8 mouse cellular contexts compared by ENCODE assay signal in genomic region chr8:64204167-64204566, GRCm38 (mm10). TPM values are rescaled to one million over a fixed set of nuclear protein-coding genes. Genes with fewer than 3 reads are reported as not detected.
DNase-seq lines count a peak whose midpoint lies in the region; ATAC-seq and TF ChIP-seq lines count a peak whose summit lies in the region.

No protein-coding gene starts in this region.

- H3K4me2 ChIP-seq in hindbrain, postnatal 0 days (ENCODE audit: low read depth, low read length) = peak overlapping the region; percentile 99
- H3K4me2 ChIP-seq in limb, embryonic 12.5 days = peak overlapping the region; percentile 96
- peak overlapping the region; percentile 84 for H3K4me2 ChIP-seq in midbrain, embryonic 15.5 days

- WGBS in embryonic facial prominence, embryonic 10.5 days = 1% methylated on average over 19 of the region's 19 CpGs
- WGBS in hindbrain, postnatal 0 days = 1% methylated on average over 19 of the region's 19 CpGs
- 2% methylated on average over 19 of the region's 19 CpGs for WGBS in limb, embryonic 12.5 days
- under 1% methylated on average over 19 of the region's 19 CpGs for WGBS in midbrain, embryonic 15.5 days

- H3K4me3 ChIP-seq in embryonic facial prominence, embryonic 10.5 days = peak overlapping the region; percentile 77
- H3K4me3 ChIP-seq in hindbrain, postnatal 0 days (ENCODE audit: low read length) = peak overlapping the region; percentile 72
- H3K4me3 ChIP-seq in limb, embryonic 12.5 days (replicated peaks) = peak overlapping the region; percentile 63
- H3K4me3 ChIP-seq in midbrain, embryonic 15.5 days = peak overlapping the region; percentile 48

- no peaks in the 10 kb centered on the region for H3K36me3 ChIP-seq in embryonic facial prominence, embryonic 10.5 days (replicated peaks)
- H3K36me3 ChIP-seq in hindbrain, postnatal 0 days (ENCODE audit: insufficient read depth, low read length) = no peaks in the 10 kb centered on the region
- H3K36me3 ChIP-seq in limb, embryonic 12.5 days = no peaks in the 10 kb centered on the region
- H3K36me3 ChIP-seq in midbrain, embryonic 15.5 days (replicated peaks) = no peaks in the 10 kb centered on the region

- no peak overlapping the region for H3K9ac ChIP-seq in hindbrain, postnatal 0 days (replicated peaks; ENCODE audit: low read length)
- peak overlapping the region; percentile 40; the same call in 1 of the 2 replicates for H3K9ac ChIP-seq in limb, embryonic 12.5 days (replicated peaks)
- H3K9ac ChIP-seq in midbrain, embryonic 15.5 days = no peak overlapping the region

- DNase-seq in brain, embryonic 14.5 days (ENCODE audit: low read depth) = peak; percentile 69
- DNase-seq in embryonic facial prominence, embryonic 10.5 days (ENCODE audit: low spot score) = peak; percentile 68
- DNase-seq in gastrocnemius, postnatal 4 days (ENCODE audit: low spot score in 2 of 2) = peak; percentile 24 to 64
- DNase-seq in hindbrain, postnatal 0 days (ENCODE audit: low spot score) = peak; percentile 68
- DNase-seq in testis, postnatal 14 days (ENCODE audit: low spot score) = peak; percentile 5

- peak; percentile 42; the same call in 1 of the 2 replicates for TF ChIP-seq CTCF in brain, embryonic 14.5 days (IDR thresholded peaks at IDR 0.05; ENCODE audit: borderline replicate concordance, extremely low read depth, insufficient read depth, insufficient read length)
- peak; percentile 66 for TF ChIP-seq CTCF in hindbrain, postnatal 0 days (IDR thresholded peaks at IDR 0.05; ENCODE audit: low read depth)

- H3K9me3 ChIP-seq in embryonic facial prominence, embryonic 10.5 days = no peaks in the 10 kb centered on the region
- no peaks in the 10 kb centered on the region for H3K9me3 ChIP-seq in hindbrain, postnatal 0 days (ENCODE audit: low read length)
- H3K9me3 ChIP-seq in limb, embryonic 12.5 days = no peaks in the 10 kb centered on the region
- H3K9me3 ChIP-seq in midbrain, embryonic 15.5 days = no peaks in the 10 kb centered on the region

- H3K27me3 ChIP-seq in embryonic facial prominence, embryonic 10.5 days (replicated peaks; ENCODE audit: low read depth, poor library complexity, severe bottlenecking) = peaks cover 35% of the 10 kb centered on the region
- no peaks in the 10 kb centered on the region for H3K27me3 ChIP-seq in hindbrain, postnatal 0 days (ENCODE audit: insufficient read depth, low read length)
- peaks cover 26% of the 10 kb centered on the region for H3K27me3 ChIP-seq in limb, embryonic 12.5 days
- peaks cover 4% of the 10 kb centered on the region; the same call in 1 of the 2 replicates for H3K27me3 ChIP-seq in midbrain, embryonic 15.5 days (replicated peaks)

- H3K27ac ChIP-seq in embryonic facial prominence, embryonic 10.5 days (replicated peaks) = no peak overlapping the region
- H3K27ac ChIP-seq in hindbrain, postnatal 0 days = no peak overlapping the region
- H3K27ac ChIP-seq in limb, embryonic 12.5 days = no peak overlapping the region
- H3K27ac ChIP-seq in midbrain, embryonic 15.5 days = no peak overlapping the region

- peak; percentile 78 for ATAC-seq in hindbrain, postnatal 0 days
- ATAC-seq in limb, embryonic 12.5 days (ENCODE audit: insufficient number of reproducible peaks, insufficient read depth, low FRiP score, low TSS enrichment, low read depth) = peak; percentile 38; the same call in 1 of the 2 replicates
- peak; percentile 72 for ATAC-seq in midbrain, embryonic 15.5 days (replicated peaks)
- ATAC-seq in inflammation-experienced regulatory T-cells, adult 6 months = no peak

- no peak for TF ChIP-seq POLR2A in brain, embryonic 14.5 days (IDR thresholded peaks at IDR 0.05; ENCODE audit: borderline replicate concordance, extremely low read depth, insufficient read depth, insufficient read length, poor library complexity, severe bottlenecking)

- peaks cover 22% of the 10 kb centered on the region for H3K4me1 ChIP-seq in embryonic facial prominence, embryonic 10.5 days
- H3K4me1 ChIP-seq in hindbrain, postnatal 0 days (ENCODE audit: insufficient read depth, low read length) = no peaks in the 10 kb centered on the region
- H3K4me1 ChIP-seq in limb, embryonic 12.5 days (replicated peaks) = peaks cover 21% of the 10 kb centered on the region
- peaks cover 23% of the 10 kb centered on the region for H3K4me1 ChIP-seq in midbrain, embryonic 15.5 days

RNA-seq across cellular contexts. Expression of gene Tll1, which starts 1.9 kb away (rescaled TPM):
- 1.2 and 2.9 TPM in 2 replicates for polyA plus RNA-seq in brain, embryonic 14.5 days (2012; rRNA removed)
- polyA plus RNA-seq in embryonic facial prominence, embryonic 10.5 days (2016; fragmentation: Nextera tagmentation; extraction: Ambion mirVana) = 1.2 and 1.6 TPM in 2 replicates
- total RNA-seq in gastrocnemius, postnatal 4 days (2021) = 1 to 10 TPM; 6.7 to 6.8 TPM
- 5.9 and 7.4 TPM in 2 replicates for total RNA-seq in hindbrain, postnatal 0 days (2014; rRNA removed)
- polyA plus RNA-seq in hindbrain, postnatal 0 days (2015; fragmentation: Nextera tagmentation; extraction: Ambion mirVana) = 2.4 and 2.8 TPM in 2 replicates
- 2.7 and 2.8 TPM in 2 replicates for polyA plus RNA-seq in limb, embryonic 12.5 days (2016; fragmentation: Nextera tagmentation; extraction: Ambion mirVana)
- polyA plus RNA-seq in midbrain, embryonic 15.5 days (2015; fragmentation: Nextera tagmentation; extraction: Ambion mirVana) = 3.5 TPM in 2 replicates
- polyA plus RNA-seq in inflammation-experienced regulatory T-cells, adult 6 months (2017; shearing (Covaris generic)) = not detected

Comparison
In these comparisons a context has a peak if more than half of its experiments do, and no peak if none do; other contexts are left out.
1. DNase-seq: peak in every context shown above with its lines; median percentile 69 in brain, embryonic 14.5 days; 68 in embryonic facial prominence, embryonic 10.5 days; 68 in hindbrain, postnatal 0 days; 44 in gastrocnemius, postnatal 4 days; 5 in testis, postnatal 14 days.